Mouse (Mus musculus): ENCODE data around the gene Pax9.

The Pax9 gene

GRCm38 (mm10) chr12:56691427-56692079, at the start of gene Pax9:
Gene Pax9 (plus strand): TSS chr12:56691767.
- in situ Hi-C loops (cut with MboI, MseI), result no loop called here

GRCm38 (mm10) chr12:56669451-56670122, 22.0 kb upstream of the Pax9 start:
- in situ Hi-C loops (cut with MboI, MseI), result no loop called here

- in situ Hi-C loops (cut with MboI, MseI), result no loop called here
Observed at GRCm38 (mm10) chr12:56670795-56671194, 20.8 kb upstream of the Pax9 start.

GRCm38 (mm10) chr12:56674726-56675125, 16.8 kb upstream of the Pax9 start:
- in situ Hi-C loops (cut with MboI, MseI), result no loop called here

GRCm38 (mm10) chr12:56677620-56678019, 13.9 kb upstream of the Pax9 start:
- in situ Hi-C loops (cut with MboI, MseI), result no loop called here

- in situ Hi-C loops (cut with MboI, MseI), result no loop called here
Observed at GRCm38 (mm10) chr12:56681096-56681811, 10.3 kb upstream of the Pax9 start.

GRCm38 (mm10) chr12:56687640-56688481, 3.7 kb upstream of the Pax9 start:
- in situ Hi-C loops (cut with MboI, MseI), result no loop called here

- in situ Hi-C loops (cut with MboI, MseI), result no loop called here
Observed at GRCm38 (mm10) chr12:56688482-56688840, 3.1 kb upstream of the Pax9 start.

GRCm38 (mm10) chr12:56688920-56689319, 2.6 kb upstream of the Pax9 start:
- in situ Hi-C loops (cut with MboI, MseI), result no loop called here

- in situ Hi-C loops (cut with MboI, MseI), result no loop called here
Observed at GRCm38 (mm10) chr12:56689331-56689730, 2.2 kb upstream of the Pax9 start.

- in situ Hi-C loops (cut with MboI, MseI), result no loop called here
Observed at GRCm38 (mm10) chr12:56689736-56690135, 1.8 kb upstream of the Pax9 start.

- in situ Hi-C loops (cut with MboI, MseI), result no loop called here
Observed at GRCm38 (mm10) chr12:56690366-56690765, 1.2 kb upstream of the Pax9 start.

- in situ Hi-C loops (cut with MboI, MseI), result no loop called here
Observed at GRCm38 (mm10) chr12:56691001-56691400, 566 bp upstream of the Pax9 start.

GRCm38 (mm10) chr12:56692536-56692935, 969 bp downstream of the Pax9 start:
- in situ Hi-C loops (cut with MboI, MseI), result no loop called here

GRCm38 (mm10) chr12:56693411-56694098, 2.0 kb downstream of the Pax9 start:
- in situ Hi-C loops (cut with MboI, MseI), result no loop called here

- in situ Hi-C loops (cut with MboI, MseI), result no loop called here
Observed at GRCm38 (mm10) chr12:56694361-56694760, 2.8 kb downstream of the Pax9 start.

- in situ Hi-C loops (cut with MboI, MseI), result loop anchor here (5.0 kb wide), 1 partner anchor 842 kb away; no protein-coding TSS in a partner anchor
Observed at GRCm38 (mm10) chr12:56694936-56695335, 3.4 kb downstream of the Pax9 start.

GRCm38 (mm10) chr12:56695358-56696173, 4.0 kb downstream of the Pax9 start:
- in situ Hi-C loops (cut with MboI, MseI), result loop anchor here (5.0 kb wide), 1 partner anchor 842 kb away; no protein-coding TSS in a partner anchor

- in situ Hi-C loops (cut with MboI, MseI), result loop anchor here (5.0 kb wide), 1 partner anchor 841 kb away; no protein-coding TSS in a partner anchor
Observed at GRCm38 (mm10) chr12:56696174-56697010, 4.8 kb downstream of the Pax9 start.

All from regulatory T cell (primary cell).